Mouse (Mus musculus) MEL (cell line): Measurements from ENCODE around the gene Xpo6.

ENCODE experiments used
- BHLHE40 ChIP-seq: IDR thresholded peaks from 2 replicates; pipeline ENCODE4 v1.6.1; 2012; ENCODE audit warnings: low read depth, mild to moderate bottlenecking, inconsistent platforms, low read length, improper control_type of control experiment, borderline replicate concordance
- CTCF ChIP-seq, 3 experiments: IDR thresholded peaks in 2 of 3; conservative IDR thresholded peaks in 1 of 3; 2 replicates each; pipeline ENCODE4 v1.5.1; 2011 to 2012; ENCODE audit warnings: low read length in 3 of 3, low read depth in 2 of 3, mild to moderate bottlenecking in 2 of 3, improper control_type of control experiment in 1 of 3, inconsistent platforms in 1 of 3, mixed read lengths in 1 of 3, moderate library complexity in 1 of 3; ENCODE audit not compliant: control insufficient read depth in 1 of 3, insufficient read depth in 1 of 3, poor library complexity in 1 of 3, severe bottlenecking in 1 of 3
- GABPA ChIP-seq: IDR thresholded peaks from 2 replicates; pipeline ENCODE4 v1.6.1; 2012; ENCODE audit warnings: low read depth, mild to moderate bottlenecking, inconsistent platforms, low read length, improper control_type of control experiment, moderate library complexity
- MAFK ChIP-seq: IDR thresholded peaks from 2 replicates; pipeline ENCODE4 v1.6.1; 2011; ENCODE audit warnings: low read depth, mild to moderate bottlenecking, low read length, improper control_type of control experiment, borderline replicate concordance
- POLR2A ChIP-seq, 2 experiments: IDR thresholded peaks; 2 replicates each; pipeline ENCODE4 v1.6.1; 2011 to 2012; ENCODE audit warnings: low read length in 2 of 2, mild to moderate bottlenecking in 2 of 2, control low read depth in 1 of 2, improper control_type of control experiment in 1 of 2, low read depth in 1 of 2, moderate library complexity in 1 of 2; ENCODE audit not compliant: control insufficient read depth in 1 of 2, insufficient read depth in 1 of 2, poor library complexity in 1 of 2
- ZC3H11A ChIP-seq: IDR thresholded peaks from 2 replicates; pipeline ENCODE4 v1.6.1; 2012; ENCODE audit warnings: low read depth, mild to moderate bottlenecking, inconsistent platforms, low read length, improper control_type of control experiment

DNA sequence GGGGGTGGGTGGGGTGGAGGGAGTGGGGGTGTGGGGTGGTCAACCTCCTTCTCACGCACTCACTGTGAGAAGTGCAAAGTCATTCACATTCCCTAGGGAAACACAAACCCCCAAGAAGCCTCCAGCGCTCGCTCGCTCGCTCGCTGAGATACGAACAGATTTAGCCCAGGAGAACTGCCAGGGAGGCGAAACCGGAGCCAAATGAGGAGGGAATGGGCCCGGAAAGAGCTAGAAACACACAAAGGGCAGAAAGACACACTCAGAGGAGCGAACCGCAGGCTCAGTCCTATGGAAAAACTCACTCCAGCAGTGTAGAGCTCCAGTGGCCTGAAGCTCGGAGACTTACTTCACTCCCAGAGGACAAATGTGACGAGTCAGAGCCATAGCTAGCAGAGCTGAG lies 133.5 kb downstream of the Xpo6 start:
- TF ChIP-seq MAFK, result no peak
- no peak for TF ChIP-seq ZC3H11A
- no peak for TF ChIP-seq BHLHE40
- no peak for TF ChIP-seq GABPA
- no peak for TF ChIP-seq POLR2A (IDR thresholded peaks at IDR 0.05; ENCODE audit: control insufficient read depth in 1 of 2, insufficient read depth in 1 of 2, low read depth in 1 of 2, low read length in 2 of 2, poor library complexity in 1 of 2)
- TF ChIP-seq CTCF (IDR thresholded peaks at IDR 0.05 in 2 of 3, conservative IDR thresholded peaks at IDR 0.05 in 1 of 3; ENCODE audit: control insufficient read depth in 1 of 3, insufficient read depth in 1 of 3, low read depth in 2 of 3, low read length in 3 of 3, poor library complexity in 1 of 3, severe bottlenecking in 1 of 3), result no peak
